Mouse (Mus musculus): ENCODE data around the gene Zbtb40. TPM values are rescaled to one million over a fixed set of nuclear protein-coding genes. Genes with fewer than 3 reads are reported as not detected.

The Zbtb40 gene
- polyA plus RNA-seq, 1 experiment, result 10.4 TPM

DNA sequence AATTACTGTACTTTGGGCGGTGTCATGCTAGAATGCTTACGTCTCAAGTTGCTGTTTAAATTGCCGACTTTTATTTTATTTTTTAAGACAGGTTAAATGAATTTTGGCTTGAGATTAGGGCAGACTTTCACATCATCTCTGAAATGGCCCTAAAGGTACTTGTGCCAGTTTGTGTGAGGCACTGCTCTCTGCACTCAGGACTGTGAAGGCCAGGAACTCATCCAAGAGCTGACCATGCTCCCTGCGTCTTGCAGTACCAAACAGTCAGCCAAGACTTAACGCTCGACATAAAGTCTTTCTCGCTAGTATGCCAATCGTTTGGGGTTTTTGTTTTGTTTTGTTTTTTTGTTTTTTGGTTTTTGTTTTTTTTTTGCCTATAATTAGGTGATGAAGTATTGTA is 34.5 kb downstream of the Zbtb40 start:
- TF ChIP-seq GATA1 (IDR thresholded peaks at IDR 0.05; ENCODE audit: low read length), result no peak

DNA sequence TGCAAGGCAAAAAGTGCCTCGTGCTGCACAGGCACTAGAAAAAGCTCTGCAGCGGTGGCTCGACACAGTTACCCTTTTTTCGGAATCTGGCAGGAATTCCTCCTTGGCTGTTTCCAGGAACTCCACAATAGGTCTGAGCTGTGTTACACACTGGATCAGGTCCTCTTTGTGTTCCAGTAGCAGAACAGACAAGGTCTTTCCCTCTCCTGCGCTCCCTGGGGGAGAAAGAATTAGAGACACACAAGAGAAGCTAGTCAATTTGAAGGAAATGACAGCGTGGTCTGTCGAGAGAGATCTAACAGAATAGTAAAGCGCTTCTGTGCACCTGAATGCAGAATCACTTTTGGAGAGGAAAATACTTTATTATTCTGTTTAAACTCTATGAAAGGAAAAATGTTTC is 41.6 kb downstream of the Zbtb40 start:
- TF ChIP-seq GATA1 (IDR thresholded peaks at IDR 0.05; ENCODE audit: low read length), result no peak

DNA sequence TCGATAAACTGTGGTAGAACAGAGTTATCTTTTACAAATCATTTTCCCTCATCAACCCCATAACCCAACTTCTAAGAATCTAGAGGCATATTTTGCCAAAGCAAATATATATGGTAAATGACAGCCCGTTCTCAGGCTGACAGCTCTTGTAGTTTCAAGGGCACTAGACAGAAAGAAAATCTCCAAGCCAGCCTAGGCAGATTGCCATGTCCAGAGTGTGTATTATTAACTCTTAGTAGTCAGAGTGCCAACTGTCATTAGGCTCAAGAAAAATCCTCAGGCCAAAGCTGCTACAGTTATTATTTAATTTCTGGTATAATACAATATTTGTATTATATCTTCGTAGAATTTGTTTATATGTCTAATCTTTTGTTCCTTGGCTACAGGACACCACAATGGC is 46.8 kb downstream of the Zbtb40 start:
- no peak for TF ChIP-seq GATA1 (IDR thresholded peaks at IDR 0.05; ENCODE audit: low read length)

DNA sequence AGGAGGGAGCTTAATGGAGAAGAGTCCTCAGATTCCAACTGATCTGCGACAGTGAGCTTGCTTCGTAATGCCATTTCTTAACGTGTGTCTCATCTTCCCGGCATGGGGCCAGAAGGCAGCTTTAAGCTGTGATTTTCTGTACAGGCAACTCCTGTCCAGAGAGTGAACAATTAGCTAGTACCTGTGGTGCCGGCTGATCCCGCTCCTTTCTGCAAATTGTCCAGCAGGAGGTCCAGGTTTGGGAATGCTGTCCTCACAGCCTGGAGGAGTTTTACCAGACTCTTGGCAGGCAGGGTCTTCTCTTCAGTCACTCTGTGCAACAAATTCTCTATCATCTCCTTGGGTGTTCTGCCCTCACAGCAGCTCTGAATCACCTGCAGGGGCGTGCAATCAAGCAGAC is 47.6 kb downstream of the Zbtb40 start:
- no peak for TF ChIP-seq GATA1 (IDR thresholded peaks at IDR 0.05; ENCODE audit: low read length)

DNA sequence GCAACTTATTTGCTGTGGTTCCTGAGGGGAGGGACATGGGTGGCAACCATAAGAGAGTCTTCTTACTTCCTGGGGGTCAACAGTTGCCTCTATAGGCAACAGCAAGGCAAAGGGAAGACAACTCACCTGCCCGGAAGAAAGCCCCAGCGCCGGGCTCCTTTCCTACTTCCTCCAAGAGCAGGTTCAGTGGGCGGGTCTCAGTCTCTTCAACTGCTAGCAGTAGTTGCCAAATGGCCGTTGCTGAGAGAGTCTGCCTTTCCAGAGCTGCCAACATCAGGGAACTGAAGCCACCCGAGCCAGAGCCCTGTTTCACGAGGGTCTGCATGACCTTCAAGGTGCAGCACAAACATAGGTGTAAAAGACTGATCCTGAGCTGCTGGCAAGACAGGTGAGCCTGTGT is 50.2 kb downstream of the Zbtb40 start:
- no peak for TF ChIP-seq GATA1 (IDR thresholded peaks at IDR 0.05; ENCODE audit: low read length)

DNA sequence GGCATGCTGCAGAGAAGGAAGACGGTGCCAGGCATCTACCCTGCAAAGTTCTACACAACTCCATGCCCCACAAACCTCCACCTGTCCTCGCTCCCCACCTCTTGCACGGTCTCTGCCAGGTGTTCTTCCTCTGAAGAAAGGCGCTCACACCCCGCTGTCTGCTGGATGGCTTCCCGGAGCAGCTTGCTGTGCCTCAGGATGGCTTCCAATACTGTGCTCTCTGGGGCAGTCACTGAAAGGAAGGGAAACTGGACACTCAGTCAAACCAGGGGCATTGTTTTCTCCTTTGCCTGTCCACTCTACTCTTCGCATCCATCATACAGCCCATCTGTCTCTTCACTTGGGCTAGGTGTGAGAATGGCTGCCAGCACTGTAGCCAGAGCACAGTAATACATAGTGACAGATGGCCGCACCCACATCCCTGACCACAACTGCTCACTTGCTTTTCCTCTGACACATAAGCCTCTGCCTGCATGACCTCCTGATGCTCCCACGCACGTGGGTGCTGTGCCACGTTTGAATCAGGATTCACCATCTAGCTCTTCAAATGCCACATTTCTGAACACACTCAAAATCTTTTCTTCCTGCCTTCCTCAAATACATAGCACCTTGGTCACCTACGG is 50.8 kb downstream of the Zbtb40 start:
- no peak for TF ChIP-seq GATA1 (IDR thresholded peaks at IDR 0.05; ENCODE audit: low read length)

DNA sequence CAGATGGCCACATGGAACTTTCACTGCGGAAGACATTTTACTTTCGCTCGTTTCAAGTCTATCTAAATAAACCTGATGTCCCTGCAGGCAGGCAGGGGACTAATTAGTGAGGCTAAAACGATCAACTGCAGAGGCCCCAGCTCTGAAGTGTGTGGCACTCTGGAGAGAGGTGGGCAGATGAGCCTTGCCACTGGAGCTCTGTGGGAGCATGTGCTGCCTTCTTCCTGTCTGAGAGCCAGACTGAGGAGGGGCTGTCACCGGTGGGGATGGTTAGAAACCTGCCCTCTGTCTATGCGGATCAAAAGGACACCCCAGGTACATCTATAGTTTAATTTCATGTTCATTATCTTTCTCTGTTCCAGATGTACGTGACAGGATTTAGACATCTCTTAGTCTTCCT is 51.7 kb downstream of the Zbtb40 start:
- no peak for TF ChIP-seq GATA1 (IDR thresholded peaks at IDR 0.05; ENCODE audit: low read length)

DNA sequence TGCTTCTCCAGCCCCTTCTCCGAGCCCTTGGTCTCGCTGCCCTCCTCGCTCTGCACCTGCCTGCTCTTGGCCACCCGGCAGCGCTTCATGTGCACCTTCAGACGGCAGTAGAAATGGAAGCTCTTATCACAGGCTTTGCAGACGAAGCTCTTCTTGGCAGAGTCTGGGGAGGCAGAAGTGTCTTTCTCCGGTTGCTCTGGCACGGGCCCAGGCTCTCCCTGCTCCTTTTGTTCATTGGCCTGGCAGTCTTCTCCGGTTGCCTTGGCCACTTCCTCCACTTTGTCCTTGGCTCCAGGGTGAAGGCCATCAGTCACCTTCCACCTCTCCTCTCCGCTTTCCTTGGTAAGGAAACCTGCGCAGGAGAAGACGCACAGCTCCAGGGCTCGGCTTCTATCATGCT is 53.2 kb downstream of the Zbtb40 start:
- no peak for TF ChIP-seq GATA1 (IDR thresholded peaks at IDR 0.05; ENCODE audit: low read length)

DNA sequence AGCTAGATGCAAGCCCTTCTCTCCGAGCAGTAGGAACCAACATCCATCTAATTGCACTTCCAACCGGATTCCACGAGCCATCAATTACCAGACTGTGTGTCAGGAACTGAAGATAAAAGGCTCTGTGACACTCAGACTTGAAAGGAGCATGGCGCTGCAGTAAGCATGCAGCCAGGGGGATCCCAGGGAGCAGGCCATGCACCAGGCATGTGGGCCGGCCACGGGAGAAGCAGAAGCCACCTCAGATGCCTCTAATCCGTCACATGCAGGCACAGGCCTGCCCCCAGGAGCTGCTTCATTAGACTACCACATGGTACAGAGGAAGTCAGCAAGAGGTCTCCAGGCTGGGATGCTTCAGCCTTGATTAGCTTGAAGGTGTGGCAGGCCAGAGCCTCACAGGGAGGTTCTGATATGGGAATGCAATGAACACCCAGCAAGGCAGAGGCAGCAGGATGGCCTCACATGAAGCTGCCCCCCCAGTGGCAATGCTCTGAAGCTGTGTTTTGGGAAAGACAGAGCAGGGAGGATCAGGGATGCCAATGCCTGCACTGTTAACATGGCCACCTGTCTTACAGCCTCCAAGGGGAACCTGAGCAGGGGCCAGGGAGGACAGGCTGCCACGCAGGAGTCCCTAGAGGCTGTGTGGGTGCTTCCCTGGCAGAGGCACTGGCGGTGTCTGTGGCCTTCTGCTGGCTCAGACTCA is 66.5 kb downstream of the Zbtb40 start:
- TF ChIP-seq GATA1 (IDR thresholded peaks at IDR 0.05; ENCODE audit: low read length), result no peak

DNA sequence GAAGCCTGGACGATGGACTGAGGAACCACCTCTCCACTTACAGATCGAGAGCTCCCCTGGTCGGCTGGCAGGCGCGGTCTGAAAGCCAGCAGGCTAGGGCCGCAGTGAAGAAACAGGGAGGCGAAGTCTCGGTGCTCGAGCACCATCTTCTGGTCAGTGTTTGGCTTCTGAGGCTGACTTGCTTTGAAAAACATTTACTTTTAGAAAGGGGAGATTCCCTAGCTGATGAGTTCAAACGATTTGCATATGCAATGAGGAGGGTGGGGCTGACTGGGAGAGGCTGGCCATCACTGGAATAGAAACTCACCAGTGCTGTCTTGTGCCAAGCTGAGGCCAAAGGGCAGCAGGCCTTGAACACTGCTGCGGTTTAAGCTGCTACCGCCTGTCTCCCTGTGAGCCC is 67.3 kb downstream of the Zbtb40 start:
- TF ChIP-seq GATA1 (IDR thresholded peaks at IDR 0.05; ENCODE audit: low read length), result no peak

DNA sequence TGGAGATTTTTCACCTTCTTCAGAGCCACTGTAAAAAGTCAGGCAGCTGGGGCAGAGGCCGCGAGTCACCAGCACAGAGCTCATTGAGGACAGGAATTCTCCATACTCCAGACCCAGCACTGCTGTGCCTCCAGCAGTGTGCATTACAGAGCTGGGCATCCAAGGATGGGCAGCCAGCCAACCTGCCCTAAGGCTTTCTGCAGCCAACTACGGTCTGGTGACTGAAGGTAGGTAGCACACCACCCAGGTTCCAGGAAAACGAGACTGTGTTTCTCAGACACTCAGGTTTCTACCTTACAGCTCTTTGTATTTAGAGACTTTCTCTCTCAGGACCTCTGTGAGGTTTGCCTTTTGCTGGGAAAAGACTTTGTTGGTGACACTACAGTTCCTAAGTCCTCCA is 67.7 kb downstream of the Zbtb40 start:
- TF ChIP-seq GATA1 (IDR thresholded peaks at IDR 0.05; ENCODE audit: low read length), result no peak

DNA sequence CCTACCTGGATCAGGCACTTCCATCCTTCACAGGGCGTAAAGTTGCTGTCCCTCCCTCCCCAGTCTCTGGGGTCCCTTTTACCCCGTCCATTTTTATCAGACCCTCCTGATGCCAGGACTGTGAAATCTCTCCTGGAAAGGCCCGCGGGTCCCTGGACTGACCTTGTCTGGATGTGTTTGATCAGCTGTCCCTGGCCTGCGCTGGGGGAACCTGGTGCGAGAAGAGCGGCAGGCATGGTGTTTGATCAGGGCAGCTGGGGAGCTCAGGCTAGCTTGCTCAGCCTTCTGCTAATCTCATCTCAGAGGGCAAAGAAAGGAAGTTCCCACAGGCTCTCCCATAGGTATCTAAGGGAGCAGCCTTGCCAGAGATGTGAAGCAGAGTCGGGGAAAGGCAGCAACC is 71.4 kb downstream of the Zbtb40 start:
- no peak for TF ChIP-seq GATA1 (IDR thresholded peaks at IDR 0.05; ENCODE audit: low read length)

DNA sequence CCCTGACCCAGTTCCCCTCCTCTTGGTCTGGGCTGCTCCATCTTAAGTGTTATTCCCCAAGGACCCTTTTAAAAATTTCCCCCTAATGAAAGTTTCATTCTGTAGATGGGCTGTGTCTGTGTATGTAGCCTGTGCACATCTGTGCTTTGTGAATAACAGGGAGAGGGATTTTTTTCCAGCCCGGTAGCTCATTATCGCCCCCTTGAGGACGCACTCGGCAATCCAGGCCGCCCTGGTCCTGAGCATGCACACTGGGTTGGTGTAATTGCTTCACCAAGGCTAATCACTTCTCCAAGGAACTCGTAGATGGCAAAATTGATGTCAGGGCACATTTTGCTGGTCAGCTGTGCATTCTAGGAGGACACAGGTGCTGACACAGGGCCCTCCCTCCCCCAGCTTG is 77.7 kb downstream of the Zbtb40 start:
- no peak for TF ChIP-seq GATA1 (IDR thresholded peaks at IDR 0.05; ENCODE audit: low read length)

DNA sequence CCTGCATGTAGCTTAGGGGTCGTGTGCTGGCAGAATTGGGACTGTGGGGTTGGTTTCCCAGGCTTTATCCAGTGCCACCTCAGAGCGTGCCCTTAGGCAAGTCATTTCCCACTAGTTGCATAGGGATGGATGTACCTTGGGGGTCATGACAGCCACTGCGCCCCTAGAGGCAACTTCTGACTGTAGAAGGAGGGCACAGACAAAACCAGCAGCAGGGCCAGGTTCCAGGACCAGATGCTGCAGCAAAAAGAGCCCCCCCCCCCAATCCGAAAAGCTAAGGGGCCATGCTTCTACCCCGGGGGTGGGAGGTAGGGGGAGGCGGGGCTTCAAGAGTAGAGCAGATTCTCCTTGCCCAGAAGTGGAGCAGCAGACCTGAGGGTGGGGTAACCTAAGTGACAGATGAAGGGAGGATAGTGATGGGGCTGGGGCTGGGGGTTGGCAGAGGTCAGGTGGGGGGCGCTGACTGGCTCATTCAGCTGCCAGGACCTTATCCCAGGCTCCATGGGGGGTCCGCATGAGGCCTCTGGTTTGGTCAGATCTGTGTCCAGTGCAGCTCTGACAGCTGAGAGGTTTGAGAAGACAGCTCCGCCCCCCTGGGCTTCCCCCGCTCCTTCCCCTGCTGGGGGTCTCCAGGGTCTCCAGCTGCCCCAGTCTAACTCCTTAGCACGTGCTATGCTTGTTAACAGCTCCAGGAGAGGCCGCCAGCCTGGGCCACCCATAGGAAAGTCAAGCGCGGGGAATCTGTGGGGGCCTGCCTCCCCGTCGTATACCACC is 78.9 kb downstream of the Zbtb40 start:
- TF ChIP-seq GATA1 (IDR thresholded peaks at IDR 0.05; ENCODE audit: low read length), result no peak

DNA sequence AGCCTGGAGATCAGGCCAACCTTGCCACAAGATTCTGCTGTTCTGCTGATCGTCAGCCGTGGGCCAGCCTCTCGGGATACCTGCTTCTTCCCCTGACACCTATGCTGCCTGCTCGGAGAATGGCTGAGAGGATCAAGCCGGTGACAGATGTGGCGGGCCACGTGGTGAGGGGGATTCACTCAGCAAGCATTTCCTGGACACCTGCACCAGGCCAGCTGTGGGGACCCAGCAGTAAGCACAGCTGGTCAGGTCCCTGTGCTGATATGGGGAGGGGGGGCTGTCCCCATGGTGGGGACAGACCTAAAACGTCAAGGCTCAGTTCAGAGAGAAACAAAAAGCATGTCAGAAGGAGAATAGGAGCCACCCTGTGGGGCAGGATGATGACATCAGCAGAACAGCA is 79.5 kb downstream of the Zbtb40 start:
- no peak for TF ChIP-seq GATA1 (IDR thresholded peaks at IDR 0.05; ENCODE audit: low read length)

DNA sequence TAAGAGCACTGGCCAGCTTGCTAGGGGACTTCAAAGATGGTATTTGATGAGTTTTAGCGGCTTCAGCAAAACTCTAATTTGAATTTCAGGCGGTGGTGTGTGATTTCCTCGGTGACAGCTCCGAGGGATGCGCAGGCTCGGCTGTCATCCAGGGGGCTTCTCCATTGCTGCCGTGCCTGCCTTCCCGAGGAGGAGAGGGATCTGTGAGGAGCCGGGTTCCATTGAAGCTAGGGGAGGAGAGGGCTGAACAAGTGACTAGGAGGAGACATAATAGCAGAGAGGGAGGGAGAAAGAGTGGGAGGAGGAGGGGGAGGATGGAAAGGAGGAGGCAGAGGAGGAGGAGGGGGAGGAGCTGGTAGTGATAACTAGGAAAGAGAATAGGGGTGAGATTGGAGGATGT is 81.1 kb downstream of the Zbtb40 start:
- no peak for TF ChIP-seq GATA1 (IDR thresholded peaks at IDR 0.05; ENCODE audit: low read length)
